Mouse (Mus musculus): ENCODE results near the gene Tpcn2. TPM values are rescaled to one million over a fixed set of nuclear protein-coding genes. Genes with fewer than 3 reads are reported as not detected.

Tpcn2 gene
- polyA plus RNA-seq, 1 experiment from 2014 or later, result 18.6 TPM

GRCm38 (mm10) chr7:145221841-145222689 is 61.7 kb downstream of the Tpcn2 start:
- no peak for TF ChIP-seq CTCF (IDR thresholded peaks at IDR 0.05)
- ATAC-seq, result peak; percentile 91
- DNase-seq (ENCODE audit: low read depth, low spot score), result peak; percentile 87
- POLR2A ChIA-PET, result interaction anchor here (0.5 to 1.0 kb wide), 3 partner anchors 9 to 68 kb away, joined by 3 to 5 read pairs (median 4); no protein-coding TSS in a partner anchor
- no peaks in the 10 kb centered on the region for H3K27me3 ChIP-seq
- in situ Hi-C loops (cut with MboI; ENCODE audit: low pct_unique_long_range_greater_than_20kb), result no loop called here
- CTCF ChIA-PET, result interaction anchor here (1.0 kb wide), 1 partner anchor 10 kb away, joined by 3 read pairs; no protein-coding TSS in a partner anchor

DNA sequence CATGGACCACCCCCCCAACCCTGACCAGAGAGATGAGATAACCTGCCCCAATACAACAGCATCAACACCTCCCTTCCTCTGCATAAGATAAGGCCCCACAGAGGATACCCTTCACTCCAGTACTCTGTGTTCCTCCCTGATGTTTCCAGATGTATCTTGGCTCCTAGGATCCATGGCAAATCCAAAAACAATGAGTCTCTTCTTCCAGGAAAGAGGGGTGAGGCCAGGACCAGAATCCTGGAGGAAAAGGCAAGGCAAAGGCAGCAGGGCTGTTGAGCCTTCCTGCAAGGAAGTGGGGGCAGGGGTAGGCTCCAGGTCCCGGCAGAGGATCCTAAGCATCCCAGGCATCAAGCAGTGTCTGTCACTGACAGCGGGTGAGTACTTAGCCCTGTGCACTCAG is 62.5 kb downstream of the Tpcn2 start:
- no peak for DNase-seq (ENCODE audit: low read depth, low spot score)
- in situ Hi-C loops (cut with MboI; ENCODE audit: low pct_unique_long_range_greater_than_20kb), result no loop called here
- ChIA-PET POLR2A (interaction anchor here (0.7 to 1.0 kb wide), 2 partner anchors 9 to 10 kb away, joined by 3 to 5 read pairs; no protein-coding TSS in a partner anchor), CTCF (no interaction called here)
- no peak for ATAC-seq
- no peaks in the 10 kb centered on the region for H3K27me3 ChIP-seq
- no peak for TF ChIP-seq CTCF (IDR thresholded peaks at IDR 0.05)

GRCm38 (mm10) chr7:145219420-145219831 is 64.4 kb downstream of the Tpcn2 start:
- no peak for ATAC-seq
- no peak for DNase-seq (ENCODE audit: low read depth, low spot score)
- no peak for TF ChIP-seq CTCF (IDR thresholded peaks at IDR 0.05)
- ChIA-PET POLR2A (no interaction called here), CTCF (no interaction called here)
- in situ Hi-C loops (cut with MboI; ENCODE audit: low pct_unique_long_range_greater_than_20kb), result no loop called here
- no peaks in the 10 kb centered on the region for H3K27me3 ChIP-seq

- in situ Hi-C loops (cut with MboI; ENCODE audit: low pct_unique_long_range_greater_than_20kb), result no loop called here
- no peak for DNase-seq (ENCODE audit: low read depth, low spot score)
These were observed 67.2 kb downstream of the Tpcn2 start for GRCm38 (mm10) chr7:145216591-145216990.

GRCm38 (mm10) chr7:145215476-145215875 is 68.3 kb downstream of the Tpcn2 start:
- H3K27me3 ChIP-seq, result no peaks in the 10 kb centered on the region
- no peak for DNase-seq (ENCODE audit: low read depth, low spot score)
- in situ Hi-C loops (cut with MboI; ENCODE audit: low pct_unique_long_range_greater_than_20kb), result no loop called here
- ChIA-PET CTCF (interaction anchor here (1.5 to 1.8 kb wide), 4 partner anchors 39 to 276 kb away, joined by 3 to 4 read pairs (median 4); partner anchors contain the start of gene Ccnd1), POLR2A (interaction anchor here (0.9 to 1.9 kb wide), 2 partner anchors 15 to 17 kb away, joined by 3 to 4 read pairs; no protein-coding TSS in a partner anchor)
- no peak for TF ChIP-seq CTCF (IDR thresholded peaks at IDR 0.05)
- peak; percentile 24 for ATAC-seq

More at GRCm38 (mm10) chr7:145216591-145216990, 67.2 kb downstream of the Tpcn2 start:
- ChIA-PET CTCF (interaction anchor here (1.2 to 1.8 kb wide), 4 partner anchors 15 to 277 kb away, joined by 3 to 4 read pairs (median 4); partner anchors contain the start of gene Ccnd1), POLR2A (interaction anchor here (0.9 to 1.9 kb wide), 2 partner anchors 14 to 15 kb away, joined by 3 to 4 read pairs; no protein-coding TSS in a partner anchor)
- no peaks in the 10 kb centered on the region for H3K27me3 ChIP-seq
- no peak for TF ChIP-seq CTCF (IDR thresholded peaks at IDR 0.05)
- ATAC-seq, result no peak

- ATAC-seq, result no peak
- in situ Hi-C loops (cut with MboI; ENCODE audit: low pct_unique_long_range_greater_than_20kb), result no loop called here
- no peaks in the 10 kb centered on the region for H3K27me3 ChIP-seq
- POLR2A ChIA-PET, result interaction anchor here (0.9 to 1.0 kb wide), 2 partner anchors 10 to 274 kb away, joined by 3 to 5 read pairs; no protein-coding TSS in a partner anchor
- TF ChIP-seq CTCF (IDR thresholded peaks at IDR 0.05), result no peak
- DNase-seq (ENCODE audit: low read depth, low spot score), result no peak
- CTCF ChIA-PET, result interaction anchor here (1.0 kb wide), 1 partner anchor 100 kb away, joined by 3 read pairs; no protein-coding TSS in a partner anchor
These were observed 71.8 kb downstream of the Tpcn2 start for GRCm38 (mm10) chr7:145211680-145212659.

DNA sequence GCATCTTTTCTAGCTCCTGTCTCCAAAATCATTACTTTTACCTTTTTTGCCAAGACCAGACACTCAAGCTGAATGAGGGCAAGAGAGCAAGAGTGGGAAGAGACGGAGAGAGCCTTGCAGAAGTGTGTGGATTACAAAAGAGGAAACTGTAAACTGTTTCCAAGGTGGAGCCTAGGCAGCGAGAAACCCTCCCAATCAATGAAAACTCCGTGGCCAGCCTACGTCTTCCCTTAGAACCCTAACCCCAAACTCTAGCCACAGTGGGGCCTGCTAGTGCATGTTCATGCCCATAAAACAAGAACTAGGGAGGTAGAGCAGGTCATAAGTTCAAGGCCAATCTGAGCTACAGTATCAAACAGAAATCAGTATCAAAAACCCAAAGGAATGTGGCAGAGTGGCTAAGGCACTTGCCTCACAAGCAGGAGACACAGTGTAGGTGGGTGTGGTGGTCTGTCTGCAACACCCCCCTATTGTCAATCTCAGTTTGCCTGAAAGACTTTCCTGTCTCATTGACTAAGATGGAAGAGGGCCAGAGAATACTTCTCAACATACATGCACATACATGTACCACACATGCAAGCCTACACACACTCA is 73.2 kb downstream of the Tpcn2 start:
- no peaks in the 10 kb centered on the region for H3K27me3 ChIP-seq
- TF ChIP-seq CTCF (IDR thresholded peaks at IDR 0.05), result no peak
- in situ Hi-C loops (cut with MboI; ENCODE audit: low pct_unique_long_range_greater_than_20kb), result no loop called here
- ChIA-PET POLR2A (no interaction called here), CTCF (no interaction called here)
- no peak for DNase-seq (ENCODE audit: low read depth, low spot score)
- no peak for ATAC-seq

DNA sequence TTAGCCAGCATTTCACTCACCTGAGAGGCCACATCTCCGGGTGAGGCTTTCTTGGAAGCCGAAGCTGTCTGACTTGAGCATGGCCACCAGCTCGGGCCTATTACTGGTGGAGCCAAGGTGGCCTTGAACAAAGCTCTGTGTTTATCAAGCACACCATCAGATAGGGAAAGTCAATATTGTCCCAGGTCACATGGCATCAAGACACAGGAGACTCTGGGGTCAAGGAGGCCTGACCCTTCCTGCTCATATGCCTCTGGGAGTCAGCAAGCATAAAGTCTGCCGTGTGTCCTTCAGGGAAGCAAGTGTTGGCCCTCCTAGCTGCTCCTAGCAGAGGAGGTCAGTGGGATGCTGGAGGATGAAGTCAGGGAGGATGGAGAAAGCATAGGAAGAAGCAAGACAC is 75.8 kb downstream of the Tpcn2 start, which contains the start of gene 1810010D01Rik:
TSS of gene 1810010D01Rik (minus strand) at position 114 of the 400 bp plus-strand sequence.
- CTCF ChIA-PET, result no interaction called here

DNA sequence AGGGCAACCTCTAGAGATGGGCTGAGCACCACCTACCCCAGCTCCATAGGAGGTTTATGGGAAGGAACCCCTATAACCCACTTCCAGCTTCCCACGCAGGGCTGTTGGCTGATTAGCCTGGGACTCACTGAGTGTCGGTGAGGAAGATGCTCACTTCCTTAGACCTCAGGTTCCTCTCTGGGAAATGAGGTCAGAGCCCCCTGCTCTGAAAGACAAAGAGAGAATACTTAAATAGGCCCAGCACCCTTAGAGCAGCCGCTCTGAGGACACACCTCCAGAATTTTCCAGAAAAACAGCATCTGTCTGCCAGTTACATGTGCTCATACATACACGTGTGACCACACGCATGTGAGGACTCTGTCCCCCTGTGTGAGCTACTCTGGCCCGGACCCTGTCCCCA is 77.0 kb downstream of the Tpcn2 start:
- ChIA-PET CTCF (no interaction called here), POLR2A (no interaction called here)
- no peak for DNase-seq (ENCODE audit: low read depth, low spot score)
- no peak for TF ChIP-seq CTCF (IDR thresholded peaks at IDR 0.05)
- in situ Hi-C loops (cut with MboI; ENCODE audit: low pct_unique_long_range_greater_than_20kb), result no loop called here
- H3K27me3 ChIP-seq, result no peaks in the 10 kb centered on the region
- no peak for ATAC-seq

More for the DNA sequence above, 75.8 kb downstream of the Tpcn2 start, which contains the start of gene 1810010D01Rik:
- DNase-seq (ENCODE audit: low read depth, low spot score) (no peak), ATAC-seq (no peak)
- TF ChIP-seq CTCF (IDR thresholded peaks at IDR 0.05), result no peak
- in situ Hi-C loops (cut with MboI; ENCODE audit: low pct_unique_long_range_greater_than_20kb), result no loop called here
- no peaks in the 10 kb centered on the region for H3K27me3 ChIP-seq
- POLR2A ChIA-PET, result no interaction called here
